Mouse (Mus musculus) forebrain, embryonic 13.5 days (tissue): ENCODE results near the gene Gcnt1. TPM values are rescaled to one million over a fixed set of nuclear protein-coding genes. Genes with fewer than 3 reads are reported as not detected.

ENCODE experiments used
- ATAC-seq: fragments of 200-750 bp; cut with Nextera tagmentation; 2 replicates; pipeline ENCODE4 v1.8.0; 2017
- H3K27ac ChIP-seq: fragments of 300-500 bp; sonication (generic); 2 replicates; pipeline ENCODE4 v1.5.1; 2015; ENCODE audit warnings: inconsistent platforms, mild to moderate bottlenecking, moderate library complexity
- H3K27me3 ChIP-seq: fragments of 300-500 bp; sonication (generic); 2 replicates; pipeline ENCODE4 v1.6.1; 2015; ENCODE audit warnings: mild to moderate bottlenecking, inconsistent platforms
- H3K36me3 ChIP-seq: fragments of 300-500 bp; sonication (generic); 2 replicates; pipeline ENCODE4 v1.6.1; 2015; ENCODE audit warnings: mild to moderate bottlenecking, inconsistent platforms; ENCODE audit not compliant: poor library complexity, severe bottlenecking
- H3K4me1 ChIP-seq: fragments of 300-500 bp; sonication (generic); 2 replicates; pipeline ENCODE4 v1.6.1; 2015; ENCODE audit warnings: inconsistent platforms
- H3K4me2 ChIP-seq: fragments of 300-500 bp; sonication (generic); 2 replicates; pipeline ENCODE4 v1.6.1; 2015; ENCODE audit warnings: inconsistent platforms, mild to moderate bottlenecking, moderate library complexity
- H3K4me3 ChIP-seq: fragments of 300-500 bp; sonication (generic); 2 replicates; pipeline ENCODE4 v1.5.1; 2015; ENCODE audit warnings: mild to moderate bottlenecking, inconsistent platforms
- H3K9ac ChIP-seq: fragments of 300-500 bp; sonication (generic); 2 replicates; pipeline ENCODE4 v1.6.1; 2015; ENCODE audit warnings: mild to moderate bottlenecking, inconsistent platforms
- H3K9me3 ChIP-seq: fragments of 300-500 bp; sonication (generic); replicated peaks from 2 replicates; pipeline ENCODE4 v1.6.1; 2016; ENCODE audit warnings: inconsistent platforms
- WGBS: fragments of 180-500 bp; shearing (Covaris S2); methylation state at CpG from one replicate; pipeline ENCODE4 v1.1.7; 2015; 5-methylcytosine and 5-hydroxymethylcytosine counted together
- polyA plus RNA-seq: library from polyadenylated mRNA; unstranded; fragments of >200 nt; fragmentation: Nextera tagmentation; extraction: Ambion mirVana; gene quantifications from 2 replicates; pipeline ENCODE4 v1.2.1, GENCODE M21; 2015

Gene Gcnt1
- polyA plus RNA-seq, 1 experiment from 2014 or later = 0.50 TPM

- WGBS = 91% methylated on average over 7 of the region's 7 CpGs
- ATAC-seq = no peak
Observed at GRCm38 (mm10) chr19:17344881-17345280, 27.8 kb downstream of the Gcnt1 start.

DNA sequence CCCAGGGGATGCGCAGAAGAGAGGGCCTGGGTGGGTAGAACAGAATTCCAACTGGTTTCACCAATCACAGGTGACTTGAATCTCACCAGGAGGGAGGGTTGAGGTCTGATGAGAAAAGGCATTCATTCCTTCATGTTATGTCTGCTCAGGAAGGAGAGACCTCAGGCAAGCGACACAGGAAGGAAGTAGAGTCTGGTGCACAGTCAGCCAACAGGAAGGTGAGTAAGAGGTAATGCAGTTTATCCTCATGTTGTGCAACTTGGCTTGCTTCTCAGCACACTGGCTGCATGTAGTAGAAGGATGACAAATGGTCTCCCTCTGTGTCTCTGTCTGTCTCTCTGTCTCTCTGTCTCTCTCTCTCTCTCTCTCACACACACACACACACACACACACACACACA, 33.1 kb downstream of the Gcnt1 start:
- H3K36me3 ChIP-seq = no peaks in the 10 kb centered on the region
- H3K27ac ChIP-seq = no peak overlapping the region
- no peaks in the 10 kb centered on the region for H3K9me3 ChIP-seq
- ATAC-seq = no peak
- no peak overlapping the region for H3K4me2 ChIP-seq
- no peak overlapping the region for H3K9ac ChIP-seq
- no peak overlapping the region for H3K4me3 ChIP-seq
- H3K4me1 ChIP-seq = no peaks in the 10 kb centered on the region
- 92% methylated on average over 2 of the region's 2 CpGs for WGBS
- H3K27me3 ChIP-seq = no peaks in the 10 kb centered on the region

More at GRCm38 (mm10) chr19:17344881-17345280, 27.8 kb downstream of the Gcnt1 start:
- Histone ChIP-seq H3K4me3 (no peak overlapping the region), H3K9ac (no peak overlapping the region), H3K27me3 (no peaks in the 10 kb centered on the region), H3K4me1 (no peaks in the 10 kb centered on the region), H3K4me2 (no peak overlapping the region), H3K36me3 (no peaks in the 10 kb centered on the region), H3K27ac (no peak overlapping the region), H3K9me3 (no peaks in the 10 kb centered on the region)

DNA sequence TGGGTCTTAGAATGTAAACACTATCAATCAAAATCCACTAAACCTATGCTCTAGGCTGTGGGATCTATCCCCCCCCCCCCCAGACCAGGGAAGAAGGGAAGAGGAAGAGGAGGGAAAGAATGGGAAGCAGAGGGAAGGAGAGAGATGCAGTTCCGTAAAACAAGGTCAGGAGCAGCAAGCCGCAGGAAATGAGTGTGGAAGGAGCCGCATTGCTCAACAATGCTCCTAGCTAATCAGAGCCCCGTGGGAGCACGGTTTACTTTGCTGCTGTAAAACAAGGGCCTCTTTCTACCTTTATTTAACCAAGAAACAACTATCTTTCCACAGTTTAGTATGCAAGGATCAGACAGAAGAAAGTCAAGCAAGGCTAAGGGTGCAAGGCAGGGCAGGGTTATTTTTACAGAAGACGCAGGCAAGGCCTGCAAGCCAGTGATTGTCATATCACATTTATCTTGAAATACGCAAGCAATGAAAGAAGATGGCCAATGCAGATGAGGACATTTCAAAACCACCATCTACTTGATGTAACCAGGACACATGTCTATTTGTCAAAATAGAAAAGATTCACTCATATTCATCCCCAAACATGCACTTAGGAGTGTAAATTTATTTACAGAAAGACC, 35.5 kb downstream of the Gcnt1 start:
- Histone ChIP-seq H3K4me2 (no peak overlapping the region), H3K4me1 (no peaks in the 10 kb centered on the region), H3K36me3 (no peaks in the 10 kb centered on the region), H3K9ac (no peak overlapping the region), H3K27ac (no peak overlapping the region), H3K27me3 (no peaks in the 10 kb centered on the region), H3K4me3 (no peak overlapping the region), H3K9me3 (no peaks in the 10 kb centered on the region)
- WGBS = 69% methylated on average over 7 of the region's 7 CpGs
- ATAC-seq = no peak

GRCm38 (mm10) chr19:17336646-17337045, 36.0 kb downstream of the Gcnt1 start:
- H3K4me3 ChIP-seq = no peak overlapping the region
- H3K27ac ChIP-seq = no peak overlapping the region
- ATAC-seq = no peak
- H3K36me3 ChIP-seq = no peaks in the 10 kb centered on the region
- no peak overlapping the region for H3K4me2 ChIP-seq
- H3K27me3 ChIP-seq = no peaks in the 10 kb centered on the region
- no peaks in the 10 kb centered on the region for H3K4me1 ChIP-seq
- H3K9ac ChIP-seq = no peak overlapping the region
- no peaks in the 10 kb centered on the region for H3K9me3 ChIP-seq
- 67% methylated on average over 7 of the region's 7 CpGs for WGBS

GRCm38 (mm10) chr19:17334644-17335333, 37.9 kb downstream of the Gcnt1 start:
- H3K4me1 ChIP-seq = no peaks in the 10 kb centered on the region
- H3K9me3 ChIP-seq = no peaks in the 10 kb centered on the region
- no peak overlapping the region for H3K4me2 ChIP-seq
- H3K36me3 ChIP-seq = no peaks in the 10 kb centered on the region
- no peak for ATAC-seq
- WGBS = 90% methylated on average over 12 of the region's 12 CpGs
- H3K9ac ChIP-seq = no peak overlapping the region
- no peaks in the 10 kb centered on the region for H3K27me3 ChIP-seq
- no peak overlapping the region for H3K4me3 ChIP-seq
- no peak overlapping the region for H3K27ac ChIP-seq

DNA sequence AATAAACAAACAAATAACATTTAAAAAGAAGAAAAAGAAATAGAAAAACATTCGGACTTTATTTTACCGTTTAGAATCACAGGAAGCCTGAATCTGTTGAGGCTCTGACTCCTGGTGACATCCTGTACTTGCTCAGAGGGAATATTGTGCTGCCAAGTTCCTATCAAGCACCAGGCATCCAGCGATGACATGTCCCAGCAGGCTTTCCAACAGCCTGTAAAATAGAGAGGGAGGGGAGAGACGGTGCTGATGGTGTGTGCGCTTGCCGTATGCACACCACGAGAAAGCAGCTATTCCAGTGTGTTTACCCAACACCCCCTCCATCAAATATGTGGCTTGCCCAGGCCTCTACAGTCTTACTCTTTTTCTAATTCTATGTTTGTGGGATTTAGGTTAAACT, 39.6 kb downstream of the Gcnt1 start:
- 77% methylated on average over 7 of the region's 7 CpGs for WGBS
- Histone ChIP-seq H3K9ac (no peak overlapping the region), H3K4me1 (no peaks in the 10 kb centered on the region), H3K4me2 (no peak overlapping the region), H3K4me3 (no peak overlapping the region), H3K27me3 (no peaks in the 10 kb centered on the region), H3K27ac (no peak overlapping the region), H3K9me3 (no peaks in the 10 kb centered on the region), H3K36me3 (no peaks in the 10 kb centered on the region)
- peak; percentile 89 for ATAC-seq

- no peaks in the 10 kb centered on the region for H3K4me1 ChIP-seq
Observed at GRCm38 (mm10) chr19:17328916-17329315, 43.7 kb downstream of the Gcnt1 start.

GRCm38 (mm10) chr19:17327881-17328404, 44.7 kb downstream of the Gcnt1 start:
- H3K36me3 ChIP-seq = no peaks in the 10 kb centered on the region

More at GRCm38 (mm10) chr19:17328916-17329315, 43.7 kb downstream of the Gcnt1 start:
- Histone ChIP-seq H3K4me2 (no peak overlapping the region), H3K36me3 (no peaks in the 10 kb centered on the region), H3K4me3 (no peak overlapping the region), H3K27ac (no peak overlapping the region), H3K27me3 (no peaks in the 10 kb centered on the region), H3K9me3 (no peaks in the 10 kb centered on the region), H3K9ac (no peak overlapping the region)
- ATAC-seq = no peak
- 97% methylated on average over 10 of the region's 10 CpGs for WGBS

DNA sequence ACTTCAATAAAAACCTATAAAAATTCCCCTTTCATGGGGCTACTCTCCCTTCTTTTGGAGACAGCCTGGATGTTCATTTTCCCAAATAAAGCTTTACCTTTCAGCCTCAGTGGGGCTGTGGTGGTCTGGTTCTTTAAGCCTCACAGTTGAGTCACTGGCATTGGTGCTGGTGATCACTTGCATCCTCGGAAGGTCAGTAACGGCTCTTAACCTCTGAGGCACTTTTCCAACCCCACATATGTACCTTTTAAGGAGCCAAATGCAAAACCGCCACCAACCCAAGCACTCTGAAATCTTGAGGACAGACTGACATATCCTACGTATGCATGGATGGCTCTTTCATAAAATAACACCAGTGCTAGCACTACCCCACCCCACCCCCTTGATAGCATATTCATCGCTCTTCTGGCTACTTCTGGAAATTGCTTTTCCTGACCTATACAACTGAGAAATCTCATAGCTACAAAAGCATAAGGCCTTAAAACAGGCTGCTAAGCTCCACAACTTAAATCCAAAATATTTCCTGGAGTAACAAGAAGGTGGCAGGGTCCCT, 48.9 kb downstream of the Gcnt1 start:
- no peaks in the 10 kb centered on the region for H3K27me3 ChIP-seq
- no peaks in the 10 kb centered on the region for H3K4me1 ChIP-seq
- WGBS = 91% methylated on average over 5 of the region's 5 CpGs
- no peak overlapping the region for H3K4me3 ChIP-seq
- no peak overlapping the region for H3K27ac ChIP-seq
- no peak overlapping the region for H3K4me2 ChIP-seq
- no peak for ATAC-seq
- no peak overlapping the region for H3K9ac ChIP-seq
- no peaks in the 10 kb centered on the region for H3K9me3 ChIP-seq
- H3K36me3 ChIP-seq = no peaks in the 10 kb centered on the region

More at GRCm38 (mm10) chr19:17327881-17328404, 44.7 kb downstream of the Gcnt1 start:
- Histone ChIP-seq H3K9me3 (no peaks in the 10 kb centered on the region), H3K9ac (no peak overlapping the region), H3K4me3 (no peak overlapping the region), H3K4me2 (no peak overlapping the region), H3K4me1 (no peaks in the 10 kb centered on the region), H3K27me3 (no peaks in the 10 kb centered on the region), H3K27ac (no peak overlapping the region)
- 89% methylated on average over 6 of the region's 6 CpGs for WGBS
- no peak for ATAC-seq

DNA sequence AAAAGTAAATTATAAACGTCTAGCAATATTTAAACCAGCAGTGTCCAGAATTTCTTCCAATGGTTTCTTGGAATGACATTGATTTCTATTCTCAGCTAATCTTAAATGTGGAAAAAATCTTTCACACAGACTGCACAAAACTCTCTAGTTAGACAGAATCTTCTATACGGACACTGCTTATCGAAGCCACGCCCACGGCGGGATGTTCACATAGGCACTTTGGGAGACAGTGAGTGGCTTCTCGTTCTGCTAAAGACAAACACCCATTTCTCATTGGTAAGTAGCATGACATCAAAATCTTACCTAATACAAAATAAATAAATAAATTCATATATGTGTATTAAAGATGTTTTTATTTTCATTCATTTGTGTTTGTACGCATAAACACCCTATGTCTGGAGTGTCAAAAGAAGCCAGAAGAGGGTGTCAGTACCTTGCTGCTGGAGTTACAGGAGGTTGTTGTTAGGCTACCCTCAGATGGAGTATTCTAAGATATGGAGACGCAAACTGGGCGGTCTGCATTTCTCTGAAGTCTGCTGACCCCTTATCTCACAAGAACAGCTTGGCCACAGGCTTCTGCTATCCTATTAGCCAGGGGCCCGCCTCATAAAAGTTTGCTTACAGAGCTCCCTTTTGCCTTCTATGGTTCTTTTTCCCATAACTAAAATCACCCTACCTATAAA, 49.5 kb downstream of the Gcnt1 start:
- Histone ChIP-seq H3K27me3 (no peaks in the 10 kb centered on the region), H3K36me3 (no peaks in the 10 kb centered on the region), H3K4me1 (no peaks in the 10 kb centered on the region), H3K27ac (no peak overlapping the region), H3K9ac (no peak overlapping the region), H3K4me3 (no peak overlapping the region), H3K4me2 (no peak overlapping the region), H3K9me3 (no peaks in the 10 kb centered on the region)
- WGBS = 91% methylated on average over 11 of the region's 11 CpGs
- no peak for ATAC-seq

DNA sequence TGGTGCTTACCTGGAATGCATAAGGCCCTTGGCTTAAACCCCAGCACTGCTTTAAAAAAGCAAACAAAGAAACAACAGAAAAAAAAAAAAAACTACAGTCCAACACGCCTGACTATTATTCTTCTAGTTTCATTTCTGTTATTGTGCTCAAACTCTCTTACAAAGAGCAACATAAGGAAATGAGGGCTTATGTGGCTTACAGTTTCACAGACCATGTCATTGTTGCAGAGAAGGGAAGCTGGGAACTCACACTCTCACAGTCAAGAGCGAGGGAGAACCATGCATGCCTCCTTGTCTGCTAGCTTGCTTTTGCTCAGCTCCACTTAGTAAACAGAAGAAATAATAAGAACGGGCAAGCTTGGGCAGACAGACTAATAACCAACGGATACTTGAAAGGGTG, 52.9 kb downstream of the Gcnt1 start:
- ATAC-seq = no peak
- H3K27ac ChIP-seq = no peak overlapping the region
- no peak overlapping the region for H3K4me3 ChIP-seq
- H3K36me3 ChIP-seq = no peaks in the 10 kb centered on the region
- no peaks in the 10 kb centered on the region for H3K27me3 ChIP-seq
- H3K9me3 ChIP-seq = no peaks in the 10 kb centered on the region
- H3K4me2 ChIP-seq = no peak overlapping the region
- WGBS = 87% methylated on average over 4 of the region's 4 CpGs
- no peaks in the 10 kb centered on the region for H3K4me1 ChIP-seq
- H3K9ac ChIP-seq = no peak overlapping the region

- H3K9ac ChIP-seq = no peak overlapping the region
- no peaks in the 10 kb centered on the region for H3K27me3 ChIP-seq
- H3K4me3 ChIP-seq = no peak overlapping the region
- no peaks in the 10 kb centered on the region for H3K36me3 ChIP-seq
- WGBS = 36% methylated on average over 3 of the region's 3 CpGs
- H3K4me2 ChIP-seq = no peak overlapping the region
- no peak for ATAC-seq
- H3K9me3 ChIP-seq = no peaks in the 10 kb centered on the region
- no peak overlapping the region for H3K27ac ChIP-seq
- no peaks in the 10 kb centered on the region for H3K4me1 ChIP-seq
Observed at GRCm38 (mm10) chr19:17318733-17319132, 53.9 kb downstream of the Gcnt1 start.
